Mouse (Mus musculus) hindbrain, embryonic 16.5 days (tissue): Measurements from ENCODE around the gene Masp2. TPM values are rescaled to one million over a fixed set of nuclear protein-coding genes. Genes with fewer than 3 reads are reported as not detected.
A peak's percentile ranks its signal among the peaks of the same experiment; 100 is the strongest.

Experiments used
- ATAC-seq: fragments of 200-750 bp; cut with Nextera tagmentation; 2 replicates; pipeline ENCODE4 v1.8.0; 2017; ENCODE audit warnings: moderate TSS enrichment, moderate library complexity
- H3K27ac ChIP-seq: fragments of 300-500 bp; sonication (generic); 2 replicates; pipeline ENCODE4 v1.5.1; 2014; ENCODE audit warnings: low read depth, mild to moderate bottlenecking, control low read depth, low read length, moderate library complexity
- H3K27me3 ChIP-seq: fragments of 300-500 bp; sonication (generic); replicated peaks from 2 replicates; pipeline ENCODE4 v1.6.1; 2014; ENCODE audit warnings: low read length; ENCODE audit not compliant: control insufficient read depth, insufficient read depth
- H3K36me3 ChIP-seq: fragments of 300-500 bp; sonication (generic); 2 replicates; pipeline ENCODE4 v1.6.1; 2014; ENCODE audit warnings: mild to moderate bottlenecking, low read length, moderate library complexity, mixed read lengths; ENCODE audit not compliant: control insufficient read depth, insufficient read depth
- H3K4me1 ChIP-seq: fragments of 300-500 bp; sonication (generic); 2 replicates; pipeline ENCODE4 v1.6.1; 2014; ENCODE audit warnings: low read depth, low read length; ENCODE audit not compliant: control insufficient read depth, insufficient read depth
- H3K4me2 ChIP-seq: fragments of 300-500 bp; sonication (generic); 2 replicates; pipeline ENCODE4 v1.6.1; 2014; ENCODE audit warnings: mild to moderate bottlenecking, low read length, control low read depth, moderate library complexity
- H3K4me3 ChIP-seq: fragments of 300-500 bp; sonication (generic); 2 replicates; pipeline ENCODE4 v1.5.1; 2014; ENCODE audit warnings: mild to moderate bottlenecking, low read length, control low read depth, moderate library complexity
- H3K9ac ChIP-seq: fragments of 300-500 bp; sonication (generic); 2 replicates; pipeline ENCODE4 v1.6.1; 2014; ENCODE audit warnings: low read depth, mild to moderate bottlenecking, control low read depth, low read length, moderate library complexity
- H3K9me3 ChIP-seq: fragments of 300-500 bp; sonication (generic); 2 replicates; pipeline ENCODE4 v1.6.1; 2014; ENCODE audit warnings: mild to moderate bottlenecking, low read length, moderate library complexity; ENCODE audit not compliant: control insufficient read depth
- WGBS: fragments of 180-500 bp; shearing (Covaris S2); extraction: QIAGEN DNeasy Blood & Tissue Kit; methylation state at CpG from one replicate; pipeline ENCODE4 v1.1.7; 2014; 5-methylcytosine and 5-hydroxymethylcytosine counted together
- polyA plus RNA-seq: library from polyadenylated mRNA; unstranded; fragments of >200 nt; fragmentation: Nextera tagmentation; extraction: Ambion mirVana; gene quantifications from 2 replicates; pipeline ENCODE4 v1.2.1, GENCODE M21; 2015

Masp2 gene
- polyA plus RNA-seq, 1 experiment from 2014 or later, result 0.95 TPM

DNA sequence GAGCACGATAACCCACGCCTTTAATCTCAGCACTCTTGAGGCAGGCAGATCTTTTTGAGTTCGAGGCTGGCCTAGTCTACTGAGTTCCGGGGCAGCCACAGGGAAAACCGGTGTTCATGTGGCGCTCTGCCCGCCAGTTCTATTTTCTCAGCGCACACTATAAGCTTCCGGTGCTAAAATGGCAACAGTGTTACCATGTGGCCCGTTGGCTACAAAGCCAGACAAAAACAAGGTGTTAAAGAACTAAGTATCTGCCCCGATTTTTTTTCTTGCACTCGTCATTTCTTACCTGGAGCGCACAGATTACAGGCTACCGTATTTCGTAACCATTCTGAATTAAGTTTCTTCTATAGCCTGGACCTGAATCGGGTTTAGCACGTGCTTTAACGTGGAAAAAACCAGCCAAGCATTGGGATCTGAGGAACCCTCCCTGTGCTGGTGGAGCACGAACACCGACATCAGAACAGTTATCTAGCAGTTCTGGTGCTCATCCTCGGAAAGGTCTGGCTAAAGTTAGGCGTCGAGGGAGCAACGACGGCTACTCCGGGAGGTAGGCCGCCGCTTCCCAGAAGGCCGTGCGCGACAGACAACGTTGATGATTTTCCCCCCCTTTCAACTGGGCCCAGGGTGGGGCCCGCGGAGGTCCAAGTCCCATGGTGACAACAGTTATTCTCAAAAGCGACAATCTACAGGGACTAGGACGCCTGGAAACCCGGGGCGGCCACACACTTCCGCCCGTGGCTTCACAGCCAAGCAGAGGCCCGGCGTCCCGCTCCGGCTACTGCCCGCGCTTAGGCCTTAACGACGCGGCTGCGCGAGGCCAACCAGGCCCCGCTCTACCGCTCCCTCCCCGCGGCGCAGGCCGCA is 23.6 kb downstream of the Masp2 start:
- H3K9ac ChIP-seq, result peak overlapping the region; percentile 98
- H3K27ac ChIP-seq, result peak overlapping the region; percentile 94
- WGBS, result under 1% methylated on average over 56 of the region's 57 CpGs
- no peaks in the 10 kb centered on the region for H3K27me3 ChIP-seq
- ATAC-seq, result peak; percentile 66
- H3K4me3 ChIP-seq, result peak overlapping the region; percentile 89
- peaks cover 24% of the 10 kb centered on the region for H3K36me3 ChIP-seq
- H3K9me3 ChIP-seq, result no peaks in the 10 kb centered on the region
- H3K4me2 ChIP-seq, result peak overlapping the region; percentile 64
- H3K4me1 ChIP-seq, result peaks cover 6% of the 10 kb centered on the region

- under 1% methylated on average over 51 of the region's 51 CpGs for WGBS
- peak; percentile 97 for ATAC-seq
Measured at GRCm38 (mm10) chr4:148626623-148627185, 24.4 kb downstream of the Masp2 start, which contains the start of gene Tardbp. Tardbp (minus strand) TSS chr4:148627019.

GRCm38 (mm10) chr4:148627246-148627645 is 24.9 kb downstream of the Masp2 start:
- ATAC-seq, result peak; percentile 46

More at GRCm38 (mm10) chr4:148626623-148627185, 24.4 kb downstream of the Masp2 start, which contains the start of gene Tardbp:
- Histone ChIP-seq H3K4me1 (peaks cover 6% of the 10 kb centered on the region), H3K36me3 (peaks cover 20% of the 10 kb centered on the region), H3K4me2 (peak within 1 kb of the TSS; percentile 64), H3K27me3 (no peaks in the 10 kb centered on the region), H3K27ac (peak within 1 kb of the TSS; percentile 94), H3K4me3 (peak within 1 kb of the TSS; percentile 89), H3K9me3 (no peaks in the 10 kb centered on the region), H3K9ac (peak within 1 kb of the TSS; percentile 98)

GRCm38 (mm10) chr4:148632013-148632692 is 29.8 kb downstream of the Masp2 start:
- H3K4me1 ChIP-seq, result no peaks in the 10 kb centered on the region
- no peaks in the 10 kb centered on the region for H3K27me3 ChIP-seq
- no peak overlapping the region for H3K4me3 ChIP-seq
- ATAC-seq, result no peak
- H3K36me3 ChIP-seq, result no peaks in the 10 kb centered on the region
- H3K9ac ChIP-seq, result no peak overlapping the region
- 82% methylated on average over 3 of the region's 3 CpGs for WGBS
- H3K4me2 ChIP-seq, result no peak overlapping the region
- no peak overlapping the region for H3K27ac ChIP-seq
- no peaks in the 10 kb centered on the region for H3K9me3 ChIP-seq

More at GRCm38 (mm10) chr4:148627246-148627645, 24.9 kb downstream of the Masp2 start:
- peaks cover 6% of the 10 kb centered on the region for H3K4me1 ChIP-seq
- H3K27ac ChIP-seq, result no peak overlapping the region
- no peaks in the 10 kb centered on the region for H3K9me3 ChIP-seq
- peak overlapping the region; percentile 64 for H3K4me2 ChIP-seq
- 57% methylated on average over 3 of the region's 3 CpGs for WGBS
- H3K27me3 ChIP-seq, result no peaks in the 10 kb centered on the region
- peak overlapping the region; percentile 1; the same call in 1 of the 2 replicates for H3K9ac ChIP-seq
- peak overlapping the region; percentile 89 for H3K4me3 ChIP-seq
- peaks cover 16% of the 10 kb centered on the region for H3K36me3 ChIP-seq

GRCm38 (mm10) chr4:148633395-148634061 is 31.2 kb downstream of the Masp2 start:
- Histone ChIP-seq H3K9ac (no peak overlapping the region), H3K4me1 (no peaks in the 10 kb centered on the region), H3K36me3 (no peaks in the 10 kb centered on the region), H3K27ac (no peak overlapping the region), H3K9me3 (no peaks in the 10 kb centered on the region), H3K27me3 (no peaks in the 10 kb centered on the region), H3K4me2 (no peak overlapping the region), H3K4me3 (no peak overlapping the region)
- no peak for ATAC-seq
- 68% methylated on average over 2 of the region's 2 CpGs for WGBS

GRCm38 (mm10) chr4:148635309-148635708 is 33.0 kb downstream of the Masp2 start:
- H3K27me3 ChIP-seq, result no peaks in the 10 kb centered on the region
- H3K36me3 ChIP-seq, result no peaks in the 10 kb centered on the region
- no peak for ATAC-seq
- H3K9me3 ChIP-seq, result no peaks in the 10 kb centered on the region
- WGBS, result 77% methylated on average over 2 of the region's 2 CpGs
- no peaks in the 10 kb centered on the region for H3K4me1 ChIP-seq
- no peak overlapping the region for H3K9ac ChIP-seq
- no peak overlapping the region for H3K27ac ChIP-seq
- H3K4me2 ChIP-seq, result no peak overlapping the region
- H3K4me3 ChIP-seq, result no peak overlapping the region

- H3K27ac ChIP-seq, result no peak overlapping the region
Measured at GRCm38 (mm10) chr4:148638302-148638701, 35.9 kb downstream of the Masp2 start.

DNA sequence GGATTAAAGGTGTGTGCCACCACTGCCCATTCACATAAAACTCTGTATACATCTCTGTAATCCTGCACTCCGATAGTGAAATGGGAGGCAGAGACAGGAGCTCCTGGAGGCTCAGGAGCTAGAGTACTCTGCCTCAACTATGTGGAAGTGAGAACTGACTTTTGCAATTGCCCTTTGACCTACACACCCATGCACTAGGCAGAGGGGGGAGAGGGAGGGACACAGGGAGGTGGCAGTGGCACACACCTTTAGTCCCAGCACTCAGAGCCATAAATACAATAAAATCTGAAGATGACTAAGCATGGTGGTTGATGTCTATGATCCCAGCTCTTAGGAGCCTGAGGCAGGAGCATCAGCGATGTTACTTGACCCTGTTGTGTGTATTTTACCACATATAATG is 37.1 kb downstream of the Masp2 start:
- ATAC-seq, result no peak
- Histone ChIP-seq H3K9ac (no peak overlapping the region), H3K36me3 (no peaks in the 10 kb centered on the region), H3K4me1 (peaks cover 4% of the 10 kb centered on the region; the same call in 1 of the 2 replicates), H3K27me3 (no peaks in the 10 kb centered on the region), H3K27ac (no peak overlapping the region), H3K4me2 (no peak overlapping the region), H3K9me3 (no peaks in the 10 kb centered on the region), H3K4me3 (no peak overlapping the region)
- 87% methylated on average over 2 of the region's 2 CpGs for WGBS

More at GRCm38 (mm10) chr4:148638302-148638701, 35.9 kb downstream of the Masp2 start:
- Histone ChIP-seq H3K9ac (no peak overlapping the region), H3K36me3 (no peaks in the 10 kb centered on the region), H3K4me2 (no peak overlapping the region), H3K9me3 (no peaks in the 10 kb centered on the region), H3K4me3 (no peak overlapping the region), H3K27me3 (no peaks in the 10 kb centered on the region), H3K4me1 (no peaks in the 10 kb centered on the region)
- 64% methylated on average over 9 of the region's 9 CpGs for WGBS
- ATAC-seq, result no peak
